Mouse (Mus musculus): ENCODE results near the gene Plpp7. TPM values are rescaled to one million over a fixed set of nuclear protein-coding genes. Genes with fewer than 3 reads are reported as not detected.

The Plpp7 gene
- polyA plus RNA-seq, 1 experiment from 2014 or later: 2.6 TPM

DNA sequence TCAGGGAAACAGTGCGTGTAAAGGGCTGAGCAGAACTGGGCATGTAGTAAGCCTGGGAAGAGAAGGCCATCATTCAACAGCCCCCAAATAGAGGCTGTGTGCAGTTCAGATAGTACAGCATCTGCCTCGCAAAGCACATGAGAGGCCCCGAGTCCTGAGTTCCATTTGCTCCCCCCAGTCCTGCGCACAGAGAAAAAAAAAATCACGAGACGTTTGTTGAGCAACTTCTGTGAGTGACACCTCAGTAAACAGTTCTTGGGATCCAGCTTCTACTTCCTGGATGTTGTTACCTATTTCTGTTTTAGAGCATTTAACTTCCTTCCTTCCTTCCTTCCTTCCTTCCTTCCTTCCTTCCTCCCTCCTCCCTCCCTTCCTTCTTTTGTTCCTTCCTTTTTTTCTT, 46.3 kb downstream of the Plpp7 start:
- TF ChIP-seq EP300 (optimal IDR thresholded peaks at IDR 0.05) (no peak), CTCF (IDR thresholded peaks at IDR 0.05; ENCODE audit: low read depth) (no peak)
- 35% methylated on average over 6 of the region's 6 CpGs for WGBS

DNA sequence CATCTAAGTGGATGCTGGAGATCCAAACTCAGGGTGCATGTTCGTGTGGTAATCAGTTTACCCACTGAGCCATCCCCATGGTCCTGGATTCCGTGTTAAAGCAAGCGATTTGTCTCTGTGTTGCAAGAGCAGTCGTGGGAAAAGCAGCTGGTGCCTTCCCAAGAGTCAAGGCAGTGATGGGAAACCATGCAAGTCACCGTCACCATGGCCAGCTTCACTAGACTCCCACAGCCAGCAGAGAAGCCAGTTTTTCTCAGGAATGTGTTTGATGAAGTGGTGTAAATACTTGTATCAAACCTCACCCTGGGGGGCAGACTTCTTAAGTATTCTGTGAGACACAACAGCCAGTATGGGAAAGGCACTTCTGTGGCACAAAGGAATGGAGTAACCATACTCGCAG, 47.0 kb downstream of the Plpp7 start:
- Histone ChIP-seq H3K4me1 (replicated peaks; ENCODE audit: control insufficient read depth, insufficient read depth) (no peaks in the 10 kb centered on the region), H3K9ac (ENCODE audit: low read length) (no peak overlapping the region), H3K9me3 (ENCODE audit: control insufficient read depth, low read length) (no peaks in the 10 kb centered on the region), H3K27ac (replicated peaks) (no peak overlapping the region), H3K4me2 (replicated peaks; ENCODE audit: low read depth) (no peak overlapping the region), H3K27me3 (ENCODE audit: control insufficient read depth, insufficient read depth, low read length) (no peaks in the 10 kb centered on the region), H3K36me3 (ENCODE audit: control insufficient read depth, insufficient read depth, low read length) (no peaks in the 10 kb centered on the region), H3K4me3 (ENCODE audit: low read depth, low read length) (no peak overlapping the region)
- DNase-seq (ENCODE audit: low spot score) (no peak), ATAC-seq (ENCODE audit: low FRiP score, low TSS enrichment) (no peak)
- TF ChIP-seq CTCF (IDR thresholded peaks at IDR 0.05; ENCODE audit: low read depth) (no peak), EP300 (optimal IDR thresholded peaks at IDR 0.05) (no peak)
- WGBS: 58% methylated on average over 6 of the region's 6 CpGs

More for the DNA sequence above, 46.3 kb downstream of the Plpp7 start:
- DNase-seq (ENCODE audit: low spot score) (no peak), ATAC-seq (ENCODE audit: low FRiP score, low TSS enrichment) (no peak)
- Histone ChIP-seq H3K27me3 (ENCODE audit: control insufficient read depth, insufficient read depth, low read length) (no peaks in the 10 kb centered on the region), H3K36me3 (ENCODE audit: control insufficient read depth, insufficient read depth, low read length) (no peaks in the 10 kb centered on the region), H3K9me3 (ENCODE audit: control insufficient read depth, low read length) (no peaks in the 10 kb centered on the region), H3K9ac (ENCODE audit: low read length) (no peak overlapping the region), H3K27ac (replicated peaks) (0 out of 2 replicates have a peak overlapping the region, but pooled peaks have one; percentile 2), H3K4me3 (ENCODE audit: low read depth, low read length) (no peak overlapping the region), H3K4me2 (replicated peaks; ENCODE audit: low read depth) (no peak overlapping the region), H3K4me1 (replicated peaks; ENCODE audit: control insufficient read depth, insufficient read depth) (no peaks in the 10 kb centered on the region)

DNA sequence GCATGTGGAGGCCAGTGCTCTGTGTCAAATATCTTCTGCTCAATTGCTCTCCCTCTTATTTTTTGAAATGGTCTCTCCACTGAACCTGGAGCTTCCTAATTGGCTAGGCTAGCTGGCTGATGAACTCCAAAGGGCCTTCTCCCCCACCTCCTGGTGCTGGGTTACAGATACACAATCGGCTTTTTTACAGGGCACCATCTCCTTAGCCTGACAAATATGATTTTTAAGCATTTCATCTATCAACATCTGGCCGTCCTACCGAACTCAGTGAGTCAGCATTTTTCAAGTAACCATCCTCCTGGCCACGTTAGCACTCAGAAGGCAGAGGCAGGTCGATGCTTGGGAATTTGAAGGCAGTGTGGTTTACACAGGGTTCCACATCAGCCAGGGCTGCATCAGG, 49.3 kb downstream of the Plpp7 start:
- Histone ChIP-seq H3K9me3 (ENCODE audit: control insufficient read depth, low read length) (no peaks in the 10 kb centered on the region), H3K4me1 (replicated peaks; ENCODE audit: control insufficient read depth, insufficient read depth) (no peaks in the 10 kb centered on the region), H3K27ac (replicated peaks) (no peak overlapping the region), H3K4me2 (replicated peaks; ENCODE audit: low read depth) (no peak overlapping the region), H3K4me3 (ENCODE audit: low read depth, low read length) (no peak overlapping the region), H3K36me3 (ENCODE audit: control insufficient read depth, insufficient read depth, low read length) (no peaks in the 10 kb centered on the region), H3K27me3 (ENCODE audit: control insufficient read depth, insufficient read depth, low read length) (no peaks in the 10 kb centered on the region), H3K9ac (ENCODE audit: low read length) (no peak overlapping the region)
- ATAC-seq (ENCODE audit: low FRiP score, low TSS enrichment) (no peak), DNase-seq (ENCODE audit: low spot score) (no peak)
- TF ChIP-seq EP300 (optimal IDR thresholded peaks at IDR 0.05) (no peak), CTCF (IDR thresholded peaks at IDR 0.05; ENCODE audit: low read depth) (no peak)
- 77% methylated on average over 5 of the region's 5 CpGs for WGBS

DNA sequence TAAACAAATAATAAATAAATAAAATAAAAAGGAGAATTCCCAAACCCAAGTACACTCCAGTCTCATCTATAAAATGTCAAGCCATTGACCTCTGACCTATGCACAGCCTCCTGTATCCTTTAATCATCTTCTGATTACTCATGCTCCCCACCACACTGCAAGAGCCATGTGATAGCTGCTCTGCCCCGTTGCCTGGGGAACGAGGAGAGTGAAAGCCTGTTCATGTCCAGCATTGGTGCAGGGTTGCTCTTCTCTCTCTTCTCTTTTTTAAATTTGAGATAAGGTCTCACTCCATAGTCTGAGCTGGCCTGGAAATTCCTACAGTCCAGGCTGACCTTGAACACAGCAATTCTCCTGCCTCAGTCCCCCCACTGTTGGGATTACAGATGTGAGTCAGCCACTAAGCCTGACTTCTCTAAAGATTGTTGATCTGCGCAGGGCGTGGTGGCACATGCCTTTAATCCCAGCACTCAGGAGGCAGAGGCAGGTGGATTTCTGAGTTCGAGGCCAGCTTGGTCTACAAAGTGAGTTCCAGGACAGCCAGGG, 51.4 kb downstream of the Plpp7 start:
- WGBS: 73% methylated on average over 5 of the region's 5 CpGs
- DNase-seq (ENCODE audit: low spot score): no peak
- no peaks in the 10 kb centered on the region for H3K9me3 ChIP-seq (ENCODE audit: control insufficient read depth, low read length)
- H3K27me3 ChIP-seq (ENCODE audit: control insufficient read depth, insufficient read depth, low read length): no peaks in the 10 kb centered on the region
- H3K36me3 ChIP-seq (ENCODE audit: control insufficient read depth, insufficient read depth, low read length): no peaks in the 10 kb centered on the region
- H3K4me2 ChIP-seq (replicated peaks; ENCODE audit: low read depth): no peak overlapping the region
- no peak overlapping the region for H3K9ac ChIP-seq (ENCODE audit: low read length)
- H3K4me1 ChIP-seq (replicated peaks; ENCODE audit: control insufficient read depth, insufficient read depth): no peaks in the 10 kb centered on the region; the same call in 1 of the 2 replicates
- H3K4me3 ChIP-seq (ENCODE audit: low read depth, low read length): no peak overlapping the region
- no peak overlapping the region for H3K27ac ChIP-seq (replicated peaks)
- TF ChIP-seq CTCF (IDR thresholded peaks at IDR 0.05; ENCODE audit: low read depth): no peak
- no peak for TF ChIP-seq EP300 (optimal IDR thresholded peaks at IDR 0.05)
- ATAC-seq (ENCODE audit: low FRiP score, low TSS enrichment): no peak

DNA sequence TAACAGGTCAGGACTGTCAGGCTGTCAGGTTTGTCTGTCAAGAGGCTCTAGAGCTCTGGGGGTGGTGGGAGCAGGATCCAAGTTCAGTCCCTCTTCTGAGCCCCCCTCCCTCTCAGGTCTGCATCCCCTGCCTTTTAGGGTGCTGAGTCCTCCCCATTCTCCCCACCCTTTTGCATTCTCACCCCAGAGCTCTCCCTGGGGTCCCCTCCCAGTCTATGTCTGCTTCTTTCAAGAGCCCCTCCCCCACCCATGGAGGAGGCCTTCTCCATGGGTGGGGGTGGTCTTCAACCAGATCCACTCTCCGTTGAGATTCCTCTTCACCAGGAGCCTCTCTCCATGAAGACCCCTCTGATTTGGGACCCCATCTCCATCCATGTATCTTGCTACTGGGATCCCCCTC, 54.8 kb downstream of the Plpp7 start:
- Histone ChIP-seq H3K36me3 (ENCODE audit: control insufficient read depth, insufficient read depth, low read length) (no peaks in the 10 kb centered on the region), H3K9me3 (ENCODE audit: control insufficient read depth, low read length) (no peaks in the 10 kb centered on the region), H3K27ac (replicated peaks) (peak overlapping the region; percentile 99; the same call in 1 of the 2 replicates), H3K4me3 (ENCODE audit: low read depth, low read length) (no peak overlapping the region), H3K4me2 (replicated peaks; ENCODE audit: low read depth) (no peak overlapping the region; the same call in 1 of the 2 replicates), H3K27me3 (ENCODE audit: control insufficient read depth, insufficient read depth, low read length) (no peaks in the 10 kb centered on the region), H3K9ac (ENCODE audit: low read length) (peak overlapping the region; percentile 99), H3K4me1 (replicated peaks; ENCODE audit: control insufficient read depth, insufficient read depth) (peaks cover 12% of the 10 kb centered on the region)
- ATAC-seq (ENCODE audit: low FRiP score, low TSS enrichment) (no peak), DNase-seq (ENCODE audit: low spot score) (no peak)
- TF ChIP-seq CTCF (IDR thresholded peaks at IDR 0.05; ENCODE audit: low read depth) (no peak), EP300 (optimal IDR thresholded peaks at IDR 0.05) (no peak)
- WGBS: 21% methylated on average over 1 of the region's 1 CpGs

DNA sequence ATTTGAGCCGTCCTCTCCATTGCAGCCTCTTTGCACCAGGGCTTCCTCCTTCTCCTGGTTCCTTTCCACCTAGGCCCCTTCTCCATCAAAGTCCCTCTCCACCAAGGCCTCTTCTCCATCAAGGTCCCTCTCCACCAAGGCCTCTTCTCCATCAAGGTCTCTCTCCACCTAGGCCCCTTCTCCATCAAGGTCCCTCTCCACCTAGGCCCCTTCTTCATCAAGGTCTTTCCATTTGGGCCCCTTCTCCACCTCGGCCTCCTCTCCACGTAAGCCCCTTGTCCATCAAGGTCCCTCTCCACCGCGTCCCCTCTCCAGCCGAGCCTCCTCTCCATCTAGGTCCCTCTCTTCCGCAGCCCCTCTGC, 55.2 kb downstream of the Plpp7 start:
- Histone ChIP-seq H3K4me1 (replicated peaks; ENCODE audit: control insufficient read depth, insufficient read depth) (peaks cover 16% of the 10 kb centered on the region), H3K4me2 (replicated peaks; ENCODE audit: low read depth) (peak overlapping the region; percentile 84), H3K9ac (ENCODE audit: low read length) (peak overlapping the region; percentile 99), H3K9me3 (ENCODE audit: control insufficient read depth, low read length) (no peaks in the 10 kb centered on the region), H3K36me3 (ENCODE audit: control insufficient read depth, insufficient read depth, low read length) (no peaks in the 10 kb centered on the region), H3K27me3 (ENCODE audit: control insufficient read depth, insufficient read depth, low read length) (no peaks in the 10 kb centered on the region), H3K27ac (replicated peaks) (peak overlapping the region; percentile 99), H3K4me3 (ENCODE audit: low read depth, low read length) (peak overlapping the region; percentile 83)
- ATAC-seq (ENCODE audit: low FRiP score, low TSS enrichment): no peak; the same call in 1 of the 2 replicates
- DNase-seq (ENCODE audit: low spot score): no peak
- 5% methylated on average over 7 of the region's 7 CpGs for WGBS
- TF ChIP-seq EP300 (optimal IDR thresholded peaks at IDR 0.05) (no peak), CTCF (IDR thresholded peaks at IDR 0.05; ENCODE audit: low read depth) (no peak)

Data from stomach, postnatal 0 days (tissue).